Mouse (Mus musculus): ENCODE measurements around the gene Crebrf. TPM values are rescaled to one million over a fixed set of nuclear protein-coding genes. Genes with fewer than 3 reads are reported as not detected.

Gene Crebrf
- total and polyA plus RNA-seq, 2 experiments from 2014 or later = 11.8 to 23.8 TPM

DNA sequence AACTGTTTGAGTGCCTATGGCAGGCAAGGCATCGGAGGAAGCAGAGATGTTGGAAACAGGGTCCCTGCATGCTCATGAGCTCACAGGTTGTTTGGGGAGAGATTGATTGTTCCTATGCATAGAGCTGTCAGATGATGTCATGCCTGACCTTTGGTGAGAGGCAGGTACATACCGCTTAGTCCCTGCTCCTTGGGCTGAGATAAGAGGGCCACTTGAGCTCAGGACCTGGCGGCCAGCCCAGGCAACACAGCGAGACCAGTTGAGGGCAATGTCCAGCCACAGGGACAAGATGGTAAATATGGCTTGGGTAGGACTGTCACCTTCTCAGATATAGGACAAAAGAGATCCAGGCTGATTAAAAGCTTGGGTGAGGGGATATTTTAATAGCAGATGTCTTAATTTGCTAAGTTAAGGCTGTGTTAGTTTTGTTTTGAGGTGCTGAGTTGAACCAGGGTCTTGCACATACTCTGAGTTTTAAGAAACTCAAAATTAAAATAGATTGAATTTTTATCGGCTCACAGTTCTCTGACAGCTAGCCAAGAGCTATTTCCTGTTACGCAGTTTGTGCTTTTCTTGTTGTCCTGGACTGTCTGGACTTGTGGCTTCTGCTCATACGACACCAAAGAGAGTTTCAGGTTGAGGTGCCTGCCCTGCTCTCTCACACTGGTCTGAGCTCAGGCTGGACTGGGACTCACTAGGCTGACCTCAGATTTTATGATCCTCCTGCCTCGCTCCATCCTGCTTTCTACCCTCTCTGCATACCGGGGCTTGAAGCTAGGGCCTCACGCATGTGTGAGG, 15.4 kb upstream of the Crebrf start:
- WGBS = 43% methylated on average over 10 of the region's 10 CpGs
- no peaks in the 10 kb centered on the region for H3K27me3 ChIP-seq (ENCODE audit: control insufficient read depth, insufficient read depth, low read length)
- DNase-seq (ENCODE audit: low spot score) (peak; percentile 41), ATAC-seq (ENCODE audit: insufficient read depth, low read depth) (peak; percentile 76)
- H3K27ac ChIP-seq (ENCODE audit: low read depth) = peak overlapping the region; percentile 69
- no peak overlapping the region; the same call in 1 of the 2 replicates for H3K9ac ChIP-seq (replicated peaks; ENCODE audit: low read depth, low read length)
- H3K4me1 ChIP-seq (ENCODE audit: control insufficient read depth, insufficient read depth) = peaks cover 27% of the 10 kb centered on the region
- peaks cover 49% of the 10 kb centered on the region for H3K36me3 ChIP-seq (replicated peaks; ENCODE audit: control insufficient read depth, insufficient read depth, low read length)
- H3K4me3 ChIP-seq (ENCODE audit: low read depth, low read length) = no peak overlapping the region
- H3K4me2 ChIP-seq (ENCODE audit: low read depth, low read length) = no peak overlapping the region
- H3K9me3 ChIP-seq (replicated peaks; ENCODE audit: control insufficient read depth, low read length) = no peaks in the 10 kb centered on the region
- peak; percentile 28; the same call in 1 of the 2 replicates for TF ChIP-seq EP300 (IDR thresholded peaks at IDR 0.05; ENCODE audit: low read depth)
- TF ChIP-seq CTCF (IDR thresholded peaks at IDR 0.05; ENCODE audit: low read depth) = no peak

DNA sequence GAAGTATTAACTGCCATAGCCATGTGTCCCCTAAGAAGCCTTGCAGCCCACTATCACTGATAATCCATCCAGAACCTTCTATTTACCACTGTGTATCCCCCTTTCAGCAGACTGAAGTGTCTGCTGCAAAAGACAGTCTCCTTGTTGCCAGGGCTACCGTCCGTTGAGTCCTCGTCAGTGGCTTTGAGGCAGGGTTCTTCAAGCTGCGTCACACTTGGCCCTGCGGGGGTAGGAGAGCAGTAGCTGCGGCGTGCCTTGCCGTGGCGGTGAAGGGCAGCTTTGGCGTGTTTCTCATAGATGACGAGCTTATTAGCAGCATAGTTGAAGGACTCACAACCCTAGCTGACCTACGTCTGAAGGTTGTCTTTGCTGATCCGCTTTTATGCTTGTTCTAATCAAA, 13.9 kb upstream of the Crebrf start:
- Histone ChIP-seq H3K27ac (ENCODE audit: low read depth) (peak overlapping the region; percentile 38), H3K4me1 (ENCODE audit: control insufficient read depth, insufficient read depth) (peaks cover 32% of the 10 kb centered on the region), H3K9ac (replicated peaks; ENCODE audit: low read depth, low read length) (no peak overlapping the region), H3K4me2 (ENCODE audit: low read depth, low read length) (peak overlapping the region; percentile 10; the same call in 1 of the 2 replicates), H3K9me3 (replicated peaks; ENCODE audit: control insufficient read depth, low read length) (no peaks in the 10 kb centered on the region), H3K27me3 (ENCODE audit: control insufficient read depth, insufficient read depth, low read length) (no peaks in the 10 kb centered on the region), H3K36me3 (replicated peaks; ENCODE audit: control insufficient read depth, insufficient read depth, low read length) (peaks cover 38% of the 10 kb centered on the region), H3K4me3 (ENCODE audit: low read depth, low read length) (no peak overlapping the region)
- TF ChIP-seq CTCF (IDR thresholded peaks at IDR 0.05; ENCODE audit: low read depth) (no peak), EP300 (IDR thresholded peaks at IDR 0.05; ENCODE audit: low read depth) (no peak)
- ATAC-seq (ENCODE audit: insufficient read depth, low read depth) (no peak), DNase-seq (ENCODE audit: low spot score) (no peak)
- 46% methylated on average over 13 of the region's 13 CpGs for WGBS

DNA sequence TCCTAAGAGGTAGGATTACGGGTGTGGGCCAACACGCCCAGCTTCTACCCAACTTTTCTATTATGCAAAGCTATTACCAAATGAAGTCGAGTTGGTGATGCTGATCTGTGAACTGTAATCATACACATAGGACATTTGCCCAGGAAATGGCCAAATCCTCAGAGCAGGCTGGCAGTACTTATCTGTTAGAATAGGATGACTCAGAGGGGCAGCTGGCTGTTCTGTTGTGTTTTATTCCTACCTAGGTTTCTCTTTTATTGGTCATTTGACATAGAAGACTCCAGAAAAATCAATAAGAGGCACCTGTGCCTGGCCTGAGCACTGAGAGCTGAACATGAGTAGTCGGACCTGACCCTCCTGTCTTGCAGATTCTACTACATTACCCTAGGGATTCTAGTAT, 12.8 kb upstream of the Crebrf start:
- no peak overlapping the region for H3K4me3 ChIP-seq (ENCODE audit: low read depth, low read length)
- H3K4me1 ChIP-seq (ENCODE audit: control insufficient read depth, insufficient read depth) = peaks cover 32% of the 10 kb centered on the region
- H3K36me3 ChIP-seq (replicated peaks; ENCODE audit: control insufficient read depth, insufficient read depth, low read length) = peaks cover 34% of the 10 kb centered on the region
- H3K27ac ChIP-seq (ENCODE audit: low read depth) = no peak overlapping the region
- no peak overlapping the region for H3K4me2 ChIP-seq (ENCODE audit: low read depth, low read length)
- no peak overlapping the region for H3K9ac ChIP-seq (replicated peaks; ENCODE audit: low read depth, low read length)
- DNase-seq (ENCODE audit: low spot score) = no peak
- H3K27me3 ChIP-seq (ENCODE audit: control insufficient read depth, insufficient read depth, low read length) = no peaks in the 10 kb centered on the region
- no peaks in the 10 kb centered on the region for H3K9me3 ChIP-seq (replicated peaks; ENCODE audit: control insufficient read depth, low read length)
- no peak for ATAC-seq (ENCODE audit: insufficient read depth, low read depth)
- TF ChIP-seq EP300 (IDR thresholded peaks at IDR 0.05; ENCODE audit: low read depth) (no peak), CTCF (IDR thresholded peaks at IDR 0.05; ENCODE audit: low read depth) (no peak)
- WGBS = 77% methylated on average over 4 of the region's 4 CpGs

DNA sequence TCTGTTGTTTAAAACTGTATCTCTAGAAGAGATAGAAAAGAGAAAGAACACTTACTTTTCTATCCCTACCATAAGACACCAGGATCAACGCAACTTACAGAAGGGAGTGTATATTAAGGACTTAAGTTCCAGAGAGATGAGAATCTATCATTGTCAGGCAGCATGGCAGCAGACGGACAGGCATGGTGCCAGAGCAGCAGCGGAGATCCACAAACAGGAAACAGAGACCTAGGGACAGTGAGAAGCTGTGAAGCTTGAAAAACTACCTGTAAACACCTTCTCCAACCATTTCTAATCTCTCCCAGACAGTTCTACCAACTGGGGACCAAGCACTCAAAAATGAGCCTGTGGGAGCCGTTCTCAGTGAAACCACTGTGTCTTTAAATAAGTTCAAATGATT, 11.8 kb upstream of the Crebrf start:
- no peak overlapping the region for H3K4me3 ChIP-seq (ENCODE audit: low read depth, low read length)
- TF ChIP-seq EP300 (IDR thresholded peaks at IDR 0.05; ENCODE audit: low read depth) (no peak), CTCF (IDR thresholded peaks at IDR 0.05; ENCODE audit: low read depth) (no peak)
- peaks cover 32% of the 10 kb centered on the region for H3K4me1 ChIP-seq (ENCODE audit: control insufficient read depth, insufficient read depth)

DNA sequence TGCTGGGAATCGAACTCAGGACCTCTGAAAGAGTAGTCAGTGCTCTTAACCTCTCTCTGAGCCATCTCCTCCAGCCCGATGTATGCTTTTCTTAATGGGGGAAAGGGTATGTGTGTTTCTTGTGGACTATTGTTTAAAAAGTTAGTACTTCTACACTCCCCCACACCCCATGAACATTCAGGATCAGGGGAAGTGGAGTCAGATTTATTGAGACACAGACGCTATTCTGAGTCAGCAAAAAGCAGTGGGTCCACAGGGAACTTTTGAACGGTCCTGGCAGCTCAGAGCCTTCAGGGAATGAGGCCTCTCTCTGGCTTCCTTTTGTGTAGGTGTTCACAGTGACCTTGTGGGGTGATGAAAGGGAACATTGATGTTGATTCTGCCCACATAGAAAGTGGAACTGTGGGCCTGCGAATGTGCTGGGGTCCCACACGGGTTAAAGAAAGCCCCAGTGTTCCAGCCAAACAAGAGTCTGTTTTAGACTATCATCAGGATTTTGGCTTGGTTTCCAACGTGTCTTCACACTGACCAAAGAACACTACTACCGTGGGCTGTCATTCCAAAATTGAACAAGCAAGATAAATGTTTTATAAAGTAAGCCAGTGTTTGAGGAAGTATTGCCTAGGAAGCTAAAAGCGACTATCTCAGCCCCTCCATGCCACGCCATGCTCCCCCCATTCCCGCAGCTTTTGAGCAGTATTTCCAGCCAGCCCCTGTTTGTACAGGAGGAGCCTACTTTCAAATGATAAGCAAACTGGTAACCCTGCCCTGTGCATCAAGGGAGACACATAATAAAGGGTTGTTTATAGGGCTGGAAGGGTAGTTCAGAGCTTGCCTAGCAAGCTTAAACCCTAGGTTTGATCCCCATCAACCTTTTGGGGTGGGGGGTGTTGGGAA, 9.7 kb upstream of the Crebrf start:
- Histone ChIP-seq H3K36me3 (replicated peaks; ENCODE audit: control insufficient read depth, insufficient read depth, low read length) (peaks cover 12% of the 10 kb centered on the region; the same call in 1 of the 2 replicates), H3K27ac (ENCODE audit: low read depth) (peak overlapping the region; percentile 67; the same call in 1 of the 2 replicates), H3K4me1 (ENCODE audit: control insufficient read depth, insufficient read depth) (peaks cover 33% of the 10 kb centered on the region), H3K27me3 (ENCODE audit: control insufficient read depth, insufficient read depth, low read length) (no peaks in the 10 kb centered on the region), H3K9me3 (replicated peaks; ENCODE audit: control insufficient read depth, low read length) (no peaks in the 10 kb centered on the region), H3K4me2 (ENCODE audit: low read depth, low read length) (no peak overlapping the region), H3K9ac (replicated peaks; ENCODE audit: low read depth, low read length) (no peak overlapping the region), H3K4me3 (ENCODE audit: low read depth, low read length) (no peak overlapping the region)
- 35% methylated on average over 11 of the region's 11 CpGs for WGBS
- DNase-seq (ENCODE audit: low spot score) (peak; percentile 35), ATAC-seq (ENCODE audit: insufficient read depth, low read depth) (no peak)
- TF ChIP-seq EP300 (IDR thresholded peaks at IDR 0.05; ENCODE audit: low read depth) (no peak), CTCF (IDR thresholded peaks at IDR 0.05; ENCODE audit: low read depth) (no peak)

More for the DNA sequence above, 11.8 kb upstream of the Crebrf start:
- no peak overlapping the region for H3K9ac ChIP-seq (replicated peaks; ENCODE audit: low read depth, low read length)
- no peaks in the 10 kb centered on the region for H3K27me3 ChIP-seq (ENCODE audit: control insufficient read depth, insufficient read depth, low read length)
- H3K4me2 ChIP-seq (ENCODE audit: low read depth, low read length) = no peak overlapping the region
- no peaks in the 10 kb centered on the region for H3K9me3 ChIP-seq (replicated peaks; ENCODE audit: control insufficient read depth, low read length)
- H3K36me3 ChIP-seq (replicated peaks; ENCODE audit: control insufficient read depth, insufficient read depth, low read length) = peaks cover 23% of the 10 kb centered on the region; the same call in 1 of the 2 replicates
- no peak overlapping the region for H3K27ac ChIP-seq (ENCODE audit: low read depth)
- DNase-seq (ENCODE audit: low spot score) (no peak), ATAC-seq (ENCODE audit: insufficient read depth, low read depth) (no peak)
- WGBS = 81% methylated on average over 4 of the region's 4 CpGs

Measured in heart, postnatal 0 days (tissue).